Mouse (Mus musculus): ENCODE measurements around the gene Abca8a. TPM values are rescaled to one million over a fixed set of nuclear protein-coding genes. Genes with fewer than 3 reads are reported as not detected.
"Not testable (repeated sequence)": the region's sequence is repeated elsewhere in the genome, so short reads cannot be mapped to it uniquely, and the experiment has no call there.

Abca8a gene
- total RNA-seq, 2 experiments from 2014 or later: 3.3 to 5.0 TPM

GRCm38 (mm10) chr11:110037795-110038194 is 58.0 kb downstream of the Abca8a start:
- Histone ChIP-seq H3K4me3 (no peak overlapping the region), H3K27ac (no peak overlapping the region)
- DNase-seq (ENCODE audit: low spot score in 2 of 2): no peak
- no peak for TF ChIP-seq CTCF (conservative IDR thresholded peaks at IDR 0.05)

- TF ChIP-seq CTCF (conservative IDR thresholded peaks at IDR 0.05): no peak
- H3K4me3 ChIP-seq: no peak overlapping the region
- no peak for DNase-seq (ENCODE audit: low spot score in 2 of 2)
- no peak overlapping the region for H3K27ac ChIP-seq
Observed at GRCm38 (mm10) chr11:110028913-110029695, 66.7 kb downstream of the Abca8a start.

GRCm38 (mm10) chr11:110010836-110011546 is 84.8 kb downstream of the Abca8a start:
- no peak overlapping the region for H3K27ac ChIP-seq
- TF ChIP-seq CTCF (conservative IDR thresholded peaks at IDR 0.05): no peak
- no peak overlapping the region for H3K4me3 ChIP-seq
- DNase-seq (ENCODE audit: low spot score in 2 of 2): no peak

- Histone ChIP-seq H3K4me3 (peak within 1 kb of the TSS; percentile 59), H3K27ac (peak within 1 kb of the TSS; percentile 81)
- DNase-seq (ENCODE audit: low spot score in 2 of 2): peak; percentile 80 to 86
- TF ChIP-seq CTCF (conservative IDR thresholded peaks at IDR 0.05): no peak; the same call in 1 of the 2 replicates
Observed at GRCm38 (mm10) chr11:109995624-109996023, 100.2 kb downstream of the Abca8a start, which contains the start of gene Abca8b. Gene Abca8b, minus strand, starts transcription at chr11:109995845.

- peak overlapping the region; percentile 81 for H3K27ac ChIP-seq
- DNase-seq (ENCODE audit: low spot score in 2 of 2): peak; percentile 38 to 63
- TF ChIP-seq CTCF (conservative IDR thresholded peaks at IDR 0.05): no peak
- H3K4me3 ChIP-seq: peak overlapping the region; percentile 59
Observed at GRCm38 (mm10) chr11:109995013-109995412, 100.8 kb downstream of the Abca8a start.

- DNase-seq (ENCODE audit: low spot score in 2 of 2): no peak
- no peak for TF ChIP-seq CTCF (conservative IDR thresholded peaks at IDR 0.05)
- peak overlapping the region; percentile 56; the same call in 1 of the 2 replicates for H3K27ac ChIP-seq
- peak overlapping the region; percentile 59 for H3K4me3 ChIP-seq
Observed at GRCm38 (mm10) chr11:109994014-109994413, 101.8 kb downstream of the Abca8a start.

- no peak for TF ChIP-seq CTCF (conservative IDR thresholded peaks at IDR 0.05)
- DNase-seq (ENCODE audit: low spot score in 2 of 2): no peak
- peak overlapping the region; percentile 28; the same call in 1 of the 2 replicates for H3K27ac ChIP-seq
- H3K4me3 ChIP-seq: no peak overlapping the region
Observed at GRCm38 (mm10) chr11:109991270-109991669, 104.5 kb downstream of the Abca8a start.

- Histone ChIP-seq H3K4me3 (no peak overlapping the region), H3K27ac (no peak overlapping the region)
- TF ChIP-seq CTCF (conservative IDR thresholded peaks at IDR 0.05): no peak
- no peak for DNase-seq (ENCODE audit: low spot score in 2 of 2)
Observed at GRCm38 (mm10) chr11:109990256-109990655, 105.5 kb downstream of the Abca8a start.

GRCm38 (mm10) chr11:109988164-109988563 is 107.6 kb downstream of the Abca8a start:
- no peak for DNase-seq (ENCODE audit: low spot score in 2 of 2)
- no peak for TF ChIP-seq CTCF (conservative IDR thresholded peaks at IDR 0.05)
- no peak overlapping the region for H3K4me3 ChIP-seq
- H3K27ac ChIP-seq: no peak overlapping the region

GRCm38 (mm10) chr11:109987460-109988072 is 108.2 kb downstream of the Abca8a start:
- not testable (repeated sequence) for DNase-seq (ENCODE audit: low spot score in 2 of 2)

GRCm38 (mm10) chr11:109981872-109982271 is 113.9 kb downstream of the Abca8a start:
- no peak overlapping the region for H3K27ac ChIP-seq
- no peak overlapping the region for H3K4me3 ChIP-seq
- DNase-seq (ENCODE audit: low spot score in 2 of 2): no peak
- no peak for TF ChIP-seq CTCF (conservative IDR thresholded peaks at IDR 0.05)

More at GRCm38 (mm10) chr11:109987460-109988072, 108.2 kb downstream of the Abca8a start:
- not testable (repeated sequence) for H3K27ac ChIP-seq, H3K4me3 ChIP-seq

Other genes starting within 250 kb of the Abca8a start
- 10 to 100 TPM; 11.2 to 11.9 TPM for gene Abca8b, start 100.1 kb downstream of the Abca8a start, total RNA-seq (2021)
- gene Abca9, start 72.2 kb upstream of the Abca8a start, total RNA-seq (2021): 1 to 10 TPM; 5.6 to 7.1 TPM
- 1 to 10 TPM; 1.4 to 1.6 TPM for gene Abca6, start 155.8 kb upstream of the Abca8a start, total RNA-seq (2021)
- gene Abca5, start 241.7 kb upstream of the Abca8a start, total RNA-seq (2021): 10 to 100 TPM; 34.0 to 41.8 TPM